Mouse (Mus musculus) cerebellum, postnatal 10 days (tissue): ENCODE data around the gene Zdhhc5.
A peak's percentile ranks its signal among the peaks of the same experiment; 100 is the strongest.
"Not testable (repeated sequence)": the region's sequence is repeated elsewhere in the genome, so short reads cannot be mapped to it uniquely, and the experiment has no call there.

ENCODE experiments used
- DNase-seq, 2 experiments: peaks; one replicate each; pipeline ENCODE4 v3.0.0; 2021; ENCODE audit warnings: mixed read lengths in 2 of 2

Gene Zdhhc5

GRCm38 (mm10) chr2:84690050-84690449 lies 24.9 kb downstream of the Zdhhc5 start:
- DNase-seq: peak; percentile 57 to 61

- DNase-seq: no peak
Measured at GRCm38 (mm10) chr2:84688080-84688844, 26.7 kb downstream of the Zdhhc5 start.

- no peak for DNase-seq
Measured at GRCm38 (mm10) chr2:84682605-84683183, 32.3 kb downstream of the Zdhhc5 start.

- peak in 1 of 2 experiments; percentile 35 for DNase-seq
Measured at GRCm38 (mm10) chr2:84679016-84679415, 36.0 kb downstream of the Zdhhc5 start, which contains the start of gene Tmx2. TSS of gene Tmx2 (minus strand) at chr2:84679140.

- DNase-seq: peak; percentile 95 to 96
Measured at GRCm38 (mm10) chr2:84677968-84678880, 36.8 kb downstream of the Zdhhc5 start, which contains the start of the genes Gm28635 and Med19. TSS of gene Gm28635 (minus strand) at chr2:84678041. TSS of gene Med19 (plus strand) at chr2:84678402.

GRCm38 (mm10) chr2:84677270-84677967 lies 37.6 kb downstream of the Zdhhc5 start:
- peak; percentile 18 to 80 for DNase-seq

GRCm38 (mm10) chr2:84671535-84671934 lies 43.4 kb downstream of the Zdhhc5 start:
- not testable (repeated sequence) for DNase-seq

- DNase-seq: peak; percentile 94 to 95
Measured at GRCm38 (mm10) chr2:84670569-84670933, 44.4 kb downstream of the Zdhhc5 start, which contains the start of gene Selenoh. TSS of gene Selenoh (minus strand) at chr2:84670770.

- DNase-seq: no peak
Measured at GRCm38 (mm10) chr2:84669828-84670568, 45.0 kb downstream of the Zdhhc5 start.

GRCm38 (mm10) chr2:84666081-84666480 lies 48.9 kb downstream of the Zdhhc5 start:
- DNase-seq: no peak

GRCm38 (mm10) chr2:84662866-84663265 lies 52.1 kb downstream of the Zdhhc5 start:
- DNase-seq: peak; percentile 59

- DNase-seq: peak; percentile 42 to 44
Measured at GRCm38 (mm10) chr2:84660253-84660652, 54.7 kb downstream of the Zdhhc5 start.

- DNase-seq: no peak
Measured at GRCm38 (mm10) chr2:84658806-84659205, 56.2 kb downstream of the Zdhhc5 start, which contains the start of gene Btbd18. TSS of gene Btbd18 (plus strand) at chr2:84659079.

- no peak for DNase-seq
Measured at GRCm38 (mm10) chr2:84655864-84656263, 59.1 kb downstream of the Zdhhc5 start.

- DNase-seq: no peak
Measured at GRCm38 (mm10) chr2:84653354-84653753, 61.6 kb downstream of the Zdhhc5 start.

GRCm38 (mm10) chr2:84650464-84651195 lies 64.3 kb downstream of the Zdhhc5 start, which contains the start of gene Ctnnd1:
TSS of gene Ctnnd1 (minus strand) at chr2:84650765.
- peak; percentile 91 for DNase-seq

- DNase-seq: peak; percentile 15 to 32
Measured at GRCm38 (mm10) chr2:84649674-84650073, 65.3 kb downstream of the Zdhhc5 start.

GRCm38 (mm10) chr2:84648369-84648768 lies 66.6 kb downstream of the Zdhhc5 start:
- peak; percentile 26 to 43 for DNase-seq

- DNase-seq: no peak
Measured at GRCm38 (mm10) chr2:84647051-84647568, 67.9 kb downstream of the Zdhhc5 start.

- DNase-seq: no peak
Measured at GRCm38 (mm10) chr2:84646138-84646537, 68.8 kb downstream of the Zdhhc5 start.
